Mouse (Mus musculus) heart, postnatal 36 days (tissue): ENCODE measurements around the gene Cacnb4. TPM values are rescaled to one million over a fixed set of nuclear protein-coding genes. Genes with fewer than 3 reads are reported as not detected.

Source experiments
- DNase-seq, 2 experiments: peaks; one replicate each; pipeline ENCODE4 v3.0.0; 2021 to 2022
- intact Hi-C: fragments of 180-260 bp; cut with DNase I; formaldehyde crosslinking; loops from one replicate; pipeline ENCODE4 v1.15.1; 2025
- total RNA-seq, 2 experiments: library from RNA; stranded (reverse); gene quantifications; 2 replicates each; pipeline ENCODE4 v1.2.3; 2021

Gene Cacnb4
- total RNA-seq, 2 experiments from 2014 or later: 0.53 to 0.62 TPM

GRCm38 (mm10) chr2:52438013-52438412 is 238.6 kb downstream of the Cacnb4 start:
- intact Hi-C loops: no loop called here
- peak; percentile 62 to 68 for DNase-seq

DNA sequence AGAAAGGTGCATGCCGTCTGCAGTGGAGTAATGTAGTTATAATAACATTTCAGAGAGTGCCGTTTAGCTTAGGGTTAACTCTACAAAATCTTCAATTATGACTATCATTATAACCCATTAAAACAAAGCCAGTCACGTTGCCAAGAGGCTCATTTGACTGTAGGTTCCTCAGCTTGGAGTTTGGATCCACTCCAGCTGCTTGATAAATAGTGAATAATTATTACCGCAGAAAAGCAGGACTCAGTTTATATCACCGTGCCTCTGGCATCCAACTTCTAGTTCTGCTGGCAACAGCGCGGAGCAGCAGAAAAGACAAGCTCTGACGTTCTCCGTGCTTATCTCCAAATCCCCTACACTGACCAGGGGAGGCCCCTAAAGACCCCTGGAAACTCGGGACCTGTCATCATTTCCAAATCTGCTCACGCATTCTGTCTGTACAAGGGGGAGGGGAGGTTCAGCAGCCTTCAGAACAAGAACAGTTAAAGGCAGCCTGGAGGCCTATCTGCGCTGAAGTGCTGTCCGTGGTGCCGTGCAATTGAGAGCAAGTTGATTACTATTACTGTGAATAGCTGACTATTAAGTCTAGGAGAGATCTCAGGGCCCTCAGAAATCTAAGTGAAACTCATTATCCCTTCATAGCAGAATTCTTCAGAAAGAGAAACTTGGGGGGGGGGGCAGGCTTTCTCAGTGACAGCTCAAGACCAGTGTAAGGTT is 240.6 kb downstream of the Cacnb4 start:
- intact Hi-C loops: no loop called here
- no peak for DNase-seq

DNA sequence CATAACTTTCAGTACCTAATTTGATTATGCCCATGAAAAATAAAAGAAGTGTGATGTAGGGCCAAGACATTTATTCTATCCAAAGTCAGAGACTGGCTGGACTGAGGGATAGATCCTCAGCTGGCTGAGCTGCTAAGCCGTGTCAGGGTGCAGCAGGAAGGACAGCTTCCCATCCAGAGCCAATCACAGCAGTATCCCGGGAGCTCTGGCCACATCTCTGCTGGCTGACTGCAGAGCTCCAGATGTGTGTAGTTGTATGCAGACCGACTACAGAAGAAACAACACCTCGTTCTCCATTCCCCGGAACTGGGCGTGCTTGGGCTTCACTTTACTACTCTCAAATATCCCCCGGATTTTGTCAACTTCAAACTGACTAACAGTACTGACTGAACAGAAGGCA is 243.3 kb downstream of the Cacnb4 start:
- no peak for DNase-seq
- intact Hi-C loops: no loop called here

DNA sequence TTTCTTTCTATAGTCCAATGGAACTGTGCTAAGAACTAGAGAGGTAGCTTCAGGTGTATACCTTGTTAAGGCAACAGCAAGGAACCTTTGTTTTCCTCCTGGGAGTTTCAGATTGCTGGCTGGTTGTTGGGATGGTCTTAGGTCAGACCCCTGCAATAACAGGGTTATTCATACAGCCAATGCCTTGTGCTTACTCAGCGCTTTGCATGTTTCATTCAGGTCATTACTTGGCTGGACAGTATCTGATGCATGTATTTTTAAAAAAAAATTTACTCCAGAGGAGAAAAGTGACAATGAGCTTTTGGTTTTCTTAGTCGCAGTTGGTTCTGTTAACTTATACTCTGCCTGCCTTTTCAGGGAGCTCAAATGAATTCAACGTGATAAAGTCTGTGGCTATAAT is 249.2 kb downstream of the Cacnb4 start:
- no peak for DNase-seq
- intact Hi-C loops: loop anchor here (10.0 kb wide), 2 partner anchors 317 to 767 kb away; partner anchors contain the start of genes Arl6ip6, Prpf40a and Stam2

DNA sequence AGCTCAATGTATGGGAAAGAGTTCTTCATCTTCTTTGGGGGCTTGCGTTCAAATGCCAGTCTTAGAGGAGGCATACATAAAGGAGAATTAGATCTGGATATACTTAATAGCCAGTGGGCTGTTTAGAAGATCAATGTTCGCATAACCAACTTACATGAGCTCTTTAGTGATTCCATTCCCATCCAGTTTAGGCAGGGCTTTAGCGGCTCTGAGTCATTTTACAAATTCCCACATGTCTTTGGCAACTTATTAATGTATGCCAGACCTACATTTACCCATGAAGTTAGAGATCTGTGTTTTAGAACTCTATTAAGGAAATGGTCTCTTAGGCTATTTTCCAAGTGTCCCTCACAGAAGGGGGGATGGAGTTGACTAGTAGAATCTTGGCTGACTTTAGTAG is 250.6 kb downstream of the Cacnb4 start:
- intact Hi-C loops: loop anchor here (10.0 kb wide), 2 partner anchors 319 to 769 kb away; partner anchors contain the start of genes Arl6ip6, Prpf40a and Stam2
- no peak for DNase-seq

GRCm38 (mm10) chr2:52425523-52425795 is 251.2 kb downstream of the Cacnb4 start:
- no peak for DNase-seq

DNA sequence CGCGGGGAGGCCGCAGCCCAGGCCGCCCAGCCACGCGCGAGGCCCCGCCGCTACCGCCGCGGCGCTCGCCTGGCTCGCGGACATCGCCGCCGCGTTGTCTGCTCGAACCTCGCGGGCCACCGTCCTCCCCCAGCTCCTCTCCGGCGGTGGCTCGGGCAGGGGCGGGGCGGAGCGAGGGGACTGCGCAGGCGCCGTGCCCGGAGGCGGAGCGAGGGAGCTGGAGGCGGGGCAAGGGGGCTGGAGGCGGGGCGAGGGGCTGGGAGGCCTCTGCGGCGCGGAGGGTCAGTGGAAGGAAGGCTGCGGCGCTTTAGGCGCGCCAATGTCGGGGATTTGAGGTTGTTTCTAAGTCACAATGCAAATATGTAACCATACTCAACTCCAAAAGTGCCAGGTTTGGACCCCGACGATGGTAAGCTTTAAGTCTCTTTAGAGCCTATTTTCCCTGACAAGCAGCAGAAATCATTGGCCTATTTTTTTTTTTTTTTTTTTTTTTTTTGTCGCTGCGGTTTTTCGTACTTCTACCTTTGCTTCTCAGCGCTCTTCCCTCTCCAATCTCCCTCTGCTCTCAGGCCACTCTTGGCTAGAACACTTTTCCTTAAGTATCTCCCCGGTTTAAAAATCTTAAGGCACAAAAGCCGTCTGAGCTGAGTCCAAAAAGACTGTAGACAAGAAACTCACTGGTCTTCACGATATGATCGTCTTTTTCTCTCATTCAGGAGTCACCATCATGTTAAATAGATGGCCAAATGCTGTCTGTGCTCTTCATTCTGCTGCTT is 251.7 kb downstream of the Cacnb4 start, which contains the start of gene Arl5a:
Gene Arl5a, minus strand, starts transcription at position 155 of the 776 bp plus-strand sequence.
- peak; percentile 98 to 99 for DNase-seq
- intact Hi-C loops: loop anchor here (5.0 to 10.0 kb wide), 4 partner anchors 152 to 770 kb away; partner anchors contain the start of genes Arl6ip6, Prpf40a and Stam2

More at GRCm38 (mm10) chr2:52425523-52425795, 251.2 kb downstream of the Cacnb4 start:
- intact Hi-C loops: loop anchor here (10.0 kb wide), 2 partner anchors 319 to 769 kb away; partner anchors contain the start of genes Arl6ip6, Prpf40a and Stam2

- DNase-seq: peak in 1 of 2 experiments; percentile 57
- intact Hi-C loops: loop anchor here (5.0 to 10.0 kb wide), 4 partner anchors 153 to 771 kb away; partner anchors contain the start of genes Arl6ip6, Prpf40a and Stam2
These were observed 252.3 kb downstream of the Cacnb4 start for GRCm38 (mm10) chr2:52424248-52424728.

DNA sequence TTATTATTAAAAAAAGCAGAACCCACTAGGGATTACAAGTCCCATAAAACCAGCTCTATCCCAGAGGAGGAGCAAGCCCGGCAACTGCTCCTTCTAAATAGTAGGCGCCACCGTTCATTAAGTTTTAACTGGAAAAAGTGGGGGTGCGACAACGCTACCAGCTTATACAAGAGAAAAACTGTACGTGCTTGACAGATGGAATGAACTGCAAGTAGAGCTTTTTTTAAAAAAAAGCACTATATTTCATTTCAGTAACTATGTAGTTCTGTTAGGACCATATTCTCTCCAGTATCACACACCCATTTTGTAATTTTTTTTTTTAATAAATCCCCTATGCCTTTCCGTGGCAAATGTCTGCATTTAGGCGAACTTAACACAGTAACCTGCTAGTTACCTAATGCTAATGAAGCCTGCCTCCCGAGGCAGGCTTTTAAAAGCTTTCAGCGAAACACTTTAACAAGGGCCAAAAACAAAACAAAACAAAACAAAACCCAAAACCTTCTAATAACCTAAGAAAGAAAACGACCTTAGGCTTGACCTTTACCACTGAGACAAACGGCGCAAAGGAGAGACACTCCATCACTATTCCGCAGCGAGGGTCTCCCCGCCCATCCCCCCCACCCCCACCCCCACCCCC is 252.9 kb downstream of the Cacnb4 start:
- intact Hi-C loops: loop anchor here (5.0 to 10.0 kb wide), 4 partner anchors 154 to 771 kb away; partner anchors contain the start of genes Arl6ip6, Prpf40a and Stam2
- DNase-seq: no peak

DNA sequence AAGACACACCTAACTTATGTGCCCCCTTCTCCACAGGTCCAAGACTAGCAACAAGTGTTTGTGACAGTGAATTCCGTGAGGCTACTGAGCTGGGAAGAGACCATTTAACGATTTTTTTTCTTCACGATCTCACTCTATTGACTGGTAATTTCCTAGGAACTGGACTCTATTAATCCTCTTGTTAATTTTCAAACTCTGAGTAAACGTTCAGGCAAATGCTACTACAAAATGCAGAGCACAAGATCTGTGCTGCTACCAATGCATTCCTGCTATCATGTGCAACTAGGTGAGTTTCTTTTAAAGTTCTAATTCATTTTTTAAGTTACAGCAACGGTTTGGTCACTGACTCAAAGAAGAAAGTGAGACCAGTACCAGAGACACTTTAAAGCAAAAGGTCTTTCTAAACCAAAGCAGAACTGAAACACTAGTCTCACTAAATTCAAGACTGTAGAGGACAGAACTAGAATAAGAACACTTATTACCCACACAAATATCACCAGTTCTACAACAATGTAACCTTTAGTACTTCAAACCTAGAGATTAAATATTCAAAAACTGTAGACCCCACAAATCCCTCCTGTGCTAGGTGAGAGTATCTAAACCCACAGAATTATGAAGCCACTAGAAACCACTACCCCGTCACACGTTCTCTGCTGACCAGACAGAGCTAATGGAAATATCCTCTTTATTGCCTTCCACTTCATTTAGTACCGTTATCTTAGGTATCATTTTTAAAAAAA is 253.6 kb downstream of the Cacnb4 start:
- DNase-seq: no peak
- intact Hi-C loops: loop anchor here (5.0 to 10.0 kb wide), 4 partner anchors 154 to 772 kb away; partner anchors contain the start of genes Arl6ip6, Prpf40a and Stam2

DNA sequence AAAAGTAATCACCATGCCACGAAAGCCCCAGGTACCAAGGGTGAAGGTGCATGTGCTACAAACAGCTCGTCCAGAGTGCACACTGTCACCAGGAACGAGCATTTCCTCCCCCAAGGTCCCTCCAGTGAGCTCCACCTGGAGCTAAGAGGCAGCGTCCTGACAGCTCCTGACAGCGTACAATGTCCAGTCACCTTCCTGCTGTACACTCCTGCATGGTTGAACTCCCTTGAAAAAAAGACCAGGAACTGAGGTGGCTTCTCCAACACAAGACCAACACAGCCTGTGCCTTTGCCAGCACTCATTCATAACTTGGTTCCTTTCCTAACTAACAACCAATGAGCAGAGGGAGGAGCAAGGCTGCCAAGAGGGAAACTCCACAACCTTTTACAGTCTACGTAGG is 255.4 kb downstream of the Cacnb4 start:
- intact Hi-C loops: loop anchor here (5.0 to 10.0 kb wide), 4 partner anchors 156 to 774 kb away; partner anchors contain the start of genes Arl6ip6, Prpf40a and Stam2

DNA sequence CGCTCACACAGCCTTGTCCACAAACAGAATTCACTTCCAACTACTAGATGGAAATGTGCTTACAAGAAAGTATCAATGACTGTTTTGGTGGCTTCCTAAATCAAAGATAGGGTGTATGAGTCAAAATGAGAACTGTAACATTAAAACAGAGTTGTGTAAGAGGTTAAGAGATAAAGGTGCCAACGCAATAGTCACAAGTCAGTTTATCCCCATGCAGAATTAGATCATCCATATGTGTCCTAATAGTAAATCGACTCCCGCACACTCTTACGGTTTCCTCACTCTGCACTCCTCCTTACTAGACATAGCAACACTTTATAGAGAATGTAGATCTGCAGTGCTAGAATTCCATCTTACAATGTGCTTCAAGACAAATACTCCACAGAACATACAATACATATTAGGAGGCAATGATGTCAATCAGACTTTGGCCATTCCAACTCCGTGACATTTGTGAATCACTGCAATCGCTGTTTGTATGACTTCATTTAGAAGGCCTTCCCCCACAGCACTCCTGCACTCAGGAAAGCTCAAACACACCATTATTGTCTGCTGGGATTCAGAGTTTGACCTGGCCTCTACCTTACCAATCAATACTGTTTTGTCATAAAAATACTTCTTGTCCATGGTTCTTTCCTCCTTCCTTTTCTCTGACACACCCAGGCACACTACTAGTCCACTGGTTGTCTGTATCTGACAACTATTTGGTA is 256.5 kb downstream of the Cacnb4 start:
- intact Hi-C loops: loop anchor here (5.0 to 10.0 kb wide), 4 partner anchors 157 to 775 kb away; partner anchors contain the start of genes Arl6ip6, Prpf40a and Stam2
- no peak for DNase-seq

More for the DNA sequence above, 255.4 kb downstream of the Cacnb4 start:
- no peak for DNase-seq

- DNase-seq: no peak
- intact Hi-C loops: no loop called here
These were observed 257.3 kb downstream of the Cacnb4 start for GRCm38 (mm10) chr2:52419295-52419694.

GRCm38 (mm10) chr2:52412524-52413037 is 264.1 kb downstream of the Cacnb4 start:
- intact Hi-C loops: no loop called here
- no peak for DNase-seq

GRCm38 (mm10) chr2:52406480-52406879 is 270.2 kb downstream of the Cacnb4 start:
- intact Hi-C loops: loop anchor here (5.0 kb wide), 2 partner anchors 104 to 144 kb away; no protein-coding TSS in a partner anchor
- DNase-seq: no peak

DNA sequence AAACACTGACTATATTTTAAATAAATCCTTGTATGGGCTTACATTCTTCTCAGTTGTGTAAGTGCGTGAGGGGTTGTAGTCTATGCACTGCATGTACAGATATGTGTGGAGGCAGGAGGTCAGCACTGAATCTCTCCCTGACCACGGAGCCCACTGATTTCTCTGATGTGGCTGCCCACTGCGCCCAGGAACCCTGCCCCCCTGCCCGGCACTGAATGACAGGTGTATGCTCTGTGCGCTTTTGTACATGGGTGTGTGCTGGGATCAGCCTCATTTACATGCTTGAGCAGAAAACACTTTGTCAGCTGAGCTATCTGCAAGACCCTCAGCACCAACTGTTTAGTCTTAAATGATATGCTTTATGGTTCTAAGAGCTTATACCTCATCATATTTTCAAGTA is 271.4 kb downstream of the Cacnb4 start:
- DNase-seq: no peak
- intact Hi-C loops: loop anchor here (5.0 kb wide), 2 partner anchors 103 to 143 kb away; no protein-coding TSS in a partner anchor

DNA sequence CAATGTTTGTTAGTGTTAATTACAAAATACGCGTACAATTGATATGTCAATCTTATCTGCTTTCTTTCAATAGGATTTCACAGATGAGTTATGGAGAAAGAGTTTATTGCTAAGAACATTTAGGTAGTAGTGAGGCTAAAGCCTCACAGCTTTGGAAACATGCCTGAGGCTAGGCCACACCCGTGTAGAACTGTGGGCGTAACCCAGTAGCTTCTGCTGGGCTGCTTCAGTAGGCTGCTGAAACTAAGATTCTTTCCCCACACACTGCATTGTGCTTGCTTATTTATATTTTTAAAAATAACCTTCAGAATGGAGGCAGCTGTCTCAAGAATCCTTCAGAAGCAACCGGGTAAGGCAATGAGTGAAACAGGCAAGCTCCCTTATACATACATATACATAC is 282.1 kb downstream of the Cacnb4 start:
- no peak for DNase-seq
- intact Hi-C loops: no loop called here

DNA sequence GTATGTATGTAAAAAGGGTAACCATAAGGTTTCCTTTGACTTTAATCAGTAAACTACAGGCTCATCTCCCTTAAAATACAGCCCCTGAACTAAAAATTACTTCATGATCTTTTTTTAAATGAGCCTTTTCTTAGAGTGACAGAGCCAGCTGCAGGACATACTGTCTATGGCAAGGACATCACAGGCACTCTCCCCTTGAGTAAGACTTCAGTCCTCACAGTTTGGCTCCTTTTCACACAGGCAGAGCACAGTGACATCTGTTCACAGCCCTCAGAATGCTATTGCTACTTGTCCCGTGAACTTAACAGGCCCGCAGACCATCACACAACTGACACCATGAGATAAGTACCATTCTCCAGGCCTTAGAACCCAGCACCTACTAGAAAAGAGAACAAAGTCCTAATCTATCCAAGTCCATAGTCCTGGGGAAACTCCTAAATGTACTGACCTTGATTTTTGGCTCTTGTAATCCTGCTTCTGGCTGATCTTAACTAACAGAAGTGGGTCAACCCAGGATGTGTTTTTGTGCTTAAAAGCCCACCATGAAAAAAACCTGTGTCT is 286.1 kb downstream of the Cacnb4 start:
- intact Hi-C loops: no loop called here
- DNase-seq: peak in 1 of 2 experiments; percentile 4
